Mouse (Mus musculus) cerebellum, postnatal 14 days (tissue): ENCODE data around the gene Glis3.

Experiments used
- DNase-seq, 2 experiments: peaks; one replicate each; pipeline ENCODE4 v3.0.0; 2021; ENCODE audit warnings: mixed read lengths in 2 of 2

The Glis3 gene

GRCm38 (mm10) chr19:28679776-28680391 is at the start of gene Glis3:
TSS of gene Glis3 (minus strand) at chr19:28680077.
- peak; percentile 37 to 43 for DNase-seq

DNA sequence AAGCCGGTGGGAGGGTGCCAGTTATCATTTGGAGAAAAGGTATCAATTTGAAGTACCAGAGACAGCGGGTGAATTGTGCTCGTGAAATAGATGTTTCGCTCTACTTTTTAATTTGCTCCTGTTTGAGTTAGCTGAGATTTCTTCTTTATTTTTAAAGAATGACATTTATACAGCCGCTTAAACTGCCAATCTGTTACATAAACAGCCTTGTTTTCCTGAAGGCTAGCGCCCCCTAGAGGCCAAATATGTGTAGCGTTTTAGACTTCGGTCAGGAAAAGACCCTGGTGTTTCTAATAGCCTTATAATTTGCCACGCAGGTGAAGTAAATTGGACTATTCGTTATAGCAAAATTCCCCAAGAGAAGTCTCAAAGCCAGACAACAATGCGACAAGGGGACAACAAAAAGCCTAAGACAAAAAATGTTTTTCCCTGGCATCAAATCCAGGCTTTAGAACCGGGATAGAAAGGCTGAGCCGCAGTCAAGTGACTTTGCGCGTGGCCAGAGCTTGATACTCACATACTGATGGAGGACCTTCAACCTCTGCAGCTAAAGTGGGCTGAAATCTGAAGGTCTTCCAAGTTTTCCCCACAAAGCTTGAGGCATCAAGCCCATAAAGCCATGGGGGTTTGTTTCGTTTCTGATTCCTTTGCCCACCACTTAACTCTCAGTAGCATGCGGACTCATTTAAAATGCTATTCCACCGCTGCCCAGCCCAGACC is 46.4 kb upstream of the Glis3 start:
- peak; percentile 83 to 84 for DNase-seq

DNA sequence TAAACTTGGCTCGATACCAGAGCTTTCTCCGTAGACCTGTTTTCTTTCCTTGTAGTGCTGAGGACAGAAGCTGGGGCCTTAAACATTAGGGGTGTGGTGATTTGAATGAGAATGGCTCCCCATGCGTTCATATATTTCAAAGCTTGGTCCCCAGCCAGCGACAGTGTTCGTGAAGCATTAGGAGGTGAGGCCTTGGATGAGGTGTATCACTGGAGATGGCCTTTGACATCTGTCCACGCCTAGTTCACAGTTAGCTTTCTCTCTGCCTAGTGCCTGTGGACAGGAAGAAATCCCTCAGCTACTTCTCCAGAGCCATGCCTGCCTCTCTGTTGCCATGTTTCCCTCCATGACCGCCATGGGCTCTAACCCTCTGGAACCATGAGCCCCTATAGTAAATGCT is 44.8 kb upstream of the Glis3 start:
- no peak for DNase-seq

GRCm38 (mm10) chr19:28722626-28723025 is 42.7 kb upstream of the Glis3 start:
- DNase-seq: peak; percentile 48 to 62

- peak; percentile 16 for DNase-seq
These were observed 42.0 kb upstream of the Glis3 start for GRCm38 (mm10) chr19:28721834-28722233.

DNA sequence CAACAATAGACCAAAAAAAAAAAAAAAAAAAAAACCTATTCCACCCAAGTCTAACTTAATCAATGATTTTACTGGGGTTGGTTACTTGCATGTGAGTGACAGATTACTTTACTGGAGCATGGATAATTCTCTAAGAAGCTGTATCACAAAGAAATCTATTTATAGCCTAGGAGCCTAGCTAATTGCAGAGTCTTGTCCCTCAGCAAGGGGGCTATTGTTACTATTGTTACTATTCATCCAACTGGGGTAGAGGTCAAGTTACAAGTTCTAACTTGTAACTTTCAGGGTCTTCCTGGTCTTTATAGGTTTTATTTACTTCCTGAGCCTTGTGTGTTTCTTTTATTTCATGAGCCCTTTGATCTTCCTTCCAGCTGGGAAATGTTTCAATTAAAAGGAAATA is 40.1 kb upstream of the Glis3 start:
- DNase-seq: no peak

- DNase-seq: no peak
These were observed 34.8 kb upstream of the Glis3 start for GRCm38 (mm10) chr19:28714674-28715073.

DNA sequence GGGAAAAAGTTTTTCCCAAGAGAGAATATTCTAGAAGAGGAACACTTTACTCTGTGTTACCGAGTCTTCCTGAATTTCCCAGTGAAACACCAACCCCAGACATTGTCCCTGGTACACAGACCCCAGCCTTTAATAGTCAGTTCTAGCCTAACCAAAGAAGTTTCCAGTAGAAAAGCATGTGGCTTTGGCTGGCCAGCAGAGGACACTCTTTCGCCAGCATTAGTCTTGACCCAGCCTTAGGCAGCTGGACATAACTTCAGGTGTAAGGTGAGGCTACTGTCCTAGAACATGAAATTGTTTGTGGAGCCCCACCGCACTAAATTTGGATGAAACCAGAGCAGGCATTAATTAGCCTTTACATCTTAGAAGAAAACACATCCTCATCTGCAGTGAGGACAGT is 17.8 kb upstream of the Glis3 start:
- no peak for DNase-seq

- no peak for DNase-seq
These were observed 6.5 kb upstream of the Glis3 start for GRCm38 (mm10) chr19:28686398-28686797.

- DNase-seq: no peak
These were observed 5.6 kb upstream of the Glis3 start for GRCm38 (mm10) chr19:28685484-28685883.

DNA sequence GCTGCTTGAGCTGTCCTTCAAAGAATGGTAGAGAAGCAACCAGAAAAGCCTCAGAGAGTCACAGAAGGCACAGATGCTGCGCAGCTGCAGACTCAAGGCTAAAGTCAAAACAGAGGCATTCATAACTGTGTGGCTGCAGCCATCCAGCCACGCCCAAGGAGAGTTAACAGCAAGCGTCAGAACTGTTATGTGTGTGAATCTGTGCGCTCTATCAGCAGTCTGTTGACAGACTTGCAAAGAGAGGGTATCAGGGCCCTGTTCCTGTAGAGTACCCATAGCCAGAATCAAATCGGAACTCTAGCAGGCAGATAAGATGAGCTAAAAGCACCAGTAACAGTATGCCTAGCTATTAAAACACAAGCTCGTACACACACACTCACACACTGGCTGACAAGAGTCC is 4.5 kb upstream of the Glis3 start:
- DNase-seq: no peak

DNA sequence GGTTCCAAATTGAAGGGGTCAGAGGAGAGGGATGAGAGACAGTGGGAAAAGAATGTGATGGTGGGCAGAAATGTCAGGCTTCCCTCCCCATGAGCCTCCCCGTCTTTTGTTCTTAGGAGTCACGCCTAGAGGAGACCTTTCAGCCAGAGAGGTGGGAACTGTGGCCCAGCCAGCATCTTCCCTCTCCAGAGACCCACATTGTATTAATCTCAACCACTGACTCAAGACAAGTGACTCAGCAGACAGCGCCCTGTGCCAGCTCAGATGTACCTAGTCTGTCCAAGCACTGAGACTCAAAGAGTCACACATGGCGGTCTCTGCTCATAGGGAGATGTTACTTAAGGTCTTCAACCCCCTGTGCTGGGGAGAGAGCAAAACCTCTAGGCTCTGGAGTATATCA is 3.5 kb upstream of the Glis3 start:
- no peak for DNase-seq

DNA sequence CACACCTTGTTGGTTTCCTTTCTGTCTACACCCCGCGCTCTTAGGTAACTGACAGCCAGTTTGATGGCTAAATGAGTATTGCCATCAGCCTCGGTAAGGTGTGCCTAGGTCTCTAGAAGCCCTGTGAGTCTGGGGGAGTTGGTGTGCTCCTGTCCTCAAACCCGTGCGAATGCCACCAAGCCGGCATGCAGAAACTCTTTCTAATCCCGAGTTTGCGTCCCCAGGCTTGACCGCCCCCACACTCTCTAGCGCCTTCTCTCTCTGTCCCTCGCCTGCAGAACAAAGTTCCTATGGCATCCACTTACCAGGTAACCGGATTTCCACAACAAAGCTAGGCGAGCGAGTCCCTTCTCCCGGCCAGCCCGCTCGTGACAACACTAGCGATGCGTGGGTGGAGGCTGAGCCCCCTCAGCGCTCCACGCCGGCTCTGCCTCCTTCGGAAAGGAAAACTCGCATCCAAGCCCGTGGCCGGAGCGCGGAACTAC is 544 bp downstream of the Glis3 start:
- no peak for DNase-seq

DNA sequence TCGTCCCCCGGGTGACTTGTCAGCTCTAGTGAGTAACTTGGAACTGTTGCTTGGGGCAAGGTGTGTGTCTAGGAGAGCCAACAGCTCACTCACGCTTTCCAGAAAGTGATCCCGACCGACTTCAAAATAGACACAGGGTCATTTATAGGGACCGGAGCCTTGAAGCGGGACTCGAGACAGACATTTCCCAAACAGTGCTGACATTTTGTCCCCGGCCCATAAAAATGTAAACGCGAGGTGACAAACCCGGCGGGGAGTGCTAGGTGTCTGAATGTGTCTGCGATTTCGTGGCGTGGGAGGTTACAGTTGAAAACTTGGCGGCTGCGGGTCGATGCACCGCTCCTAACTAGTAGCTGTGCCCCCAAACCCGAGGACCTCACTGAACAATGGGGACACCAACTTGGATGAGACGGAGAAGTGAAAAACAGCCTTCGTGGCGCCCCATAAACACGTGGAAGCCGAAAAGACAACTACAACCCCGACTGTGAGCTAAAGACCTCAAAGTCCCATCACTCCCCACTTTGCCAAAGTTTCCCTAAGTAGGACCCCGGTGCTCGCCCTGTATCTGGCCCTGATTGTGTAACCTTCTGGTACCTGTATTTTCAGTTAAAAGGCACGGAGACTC is 1.1 kb downstream of the Glis3 start:
- no peak for DNase-seq

- peak; percentile 10 to 22 for DNase-seq
These were observed 2.0 kb downstream of the Glis3 start for GRCm38 (mm10) chr19:28677728-28678438.

DNA sequence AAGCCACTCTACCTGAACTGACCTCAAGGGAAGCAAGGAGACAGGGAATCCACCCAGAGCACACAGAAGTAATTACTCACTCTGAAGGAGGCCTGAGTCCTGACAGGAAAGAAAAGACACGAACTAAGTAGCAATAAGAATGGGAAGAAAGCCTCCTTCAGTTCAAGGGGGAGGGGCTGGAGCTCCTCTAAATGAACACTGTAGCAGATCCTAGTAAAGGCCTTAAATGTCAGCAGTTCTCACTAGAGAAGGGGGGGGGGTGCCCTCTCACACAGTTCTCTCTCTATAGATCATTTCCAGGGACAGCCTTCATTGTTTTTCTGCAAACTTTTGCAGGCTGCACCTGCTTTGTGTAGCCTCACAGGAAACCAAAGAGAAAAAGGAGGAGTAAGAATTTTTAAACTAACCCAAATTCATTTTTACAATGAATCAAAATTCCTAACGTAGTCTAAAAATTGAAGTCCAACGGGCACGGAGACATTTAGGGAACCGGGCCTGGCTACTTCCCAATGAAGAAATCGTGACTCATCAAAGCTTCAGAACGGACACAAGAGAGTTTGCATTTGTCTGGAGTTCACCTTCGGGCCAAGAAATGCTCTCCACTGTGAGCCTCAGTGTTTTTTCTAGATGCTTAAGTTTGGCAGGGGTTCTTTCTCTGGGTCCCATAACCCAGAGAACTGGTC is 2.7 kb downstream of the Glis3 start:
- DNase-seq: no peak

- DNase-seq: no peak
These were observed 16.1 kb downstream of the Glis3 start for GRCm38 (mm10) chr19:28663781-28664180.

DNA sequence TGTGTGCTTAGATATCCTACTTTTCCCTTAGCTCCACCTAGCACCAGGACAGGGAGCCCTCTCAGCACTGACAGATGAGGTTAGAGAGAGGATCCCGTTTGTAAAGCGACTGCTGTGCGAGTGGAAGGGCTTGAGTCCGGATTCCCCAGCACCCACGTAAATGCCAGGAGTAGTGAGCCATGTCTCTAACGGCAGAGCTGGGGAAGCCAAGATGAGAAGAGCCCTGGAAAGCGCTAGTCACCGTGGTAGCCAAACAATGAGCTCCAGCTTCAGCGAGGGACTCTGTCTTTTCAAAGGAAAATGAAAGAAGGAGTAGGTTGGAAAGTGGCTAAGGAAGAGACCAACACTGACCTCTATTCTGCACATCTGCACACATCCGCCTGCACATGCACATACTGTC is 16.7 kb downstream of the Glis3 start:
- no peak for DNase-seq

- no peak for DNase-seq
These were observed 17.4 kb downstream of the Glis3 start for GRCm38 (mm10) chr19:28662474-28662873.

GRCm38 (mm10) chr19:28660912-28661311 is 19.0 kb downstream of the Glis3 start:
- DNase-seq: no peak

DNA sequence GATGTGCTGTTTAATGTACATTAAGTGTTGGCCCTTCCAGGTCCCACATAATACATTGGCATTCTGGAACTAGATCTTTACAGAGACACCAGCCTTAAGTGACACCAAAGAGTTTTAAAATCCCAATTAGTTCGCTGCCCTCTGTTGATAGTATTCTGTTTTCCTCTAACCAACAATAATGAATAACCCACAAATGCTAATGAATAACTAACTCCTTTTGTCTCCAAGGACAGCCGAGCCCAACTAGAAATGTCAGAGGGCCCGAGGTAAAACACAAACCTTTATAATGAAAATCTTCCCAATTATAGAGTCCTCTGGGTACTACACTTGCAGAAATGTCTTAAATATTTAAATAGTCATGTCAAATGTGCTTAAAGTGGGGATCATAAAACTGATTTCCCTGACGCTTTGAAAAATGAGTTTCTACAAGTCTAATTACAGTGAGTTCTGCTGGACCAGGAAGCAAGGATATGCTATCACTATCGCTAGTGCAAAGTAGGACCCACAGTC is 22.1 kb downstream of the Glis3 start:
- DNase-seq: no peak

DNA sequence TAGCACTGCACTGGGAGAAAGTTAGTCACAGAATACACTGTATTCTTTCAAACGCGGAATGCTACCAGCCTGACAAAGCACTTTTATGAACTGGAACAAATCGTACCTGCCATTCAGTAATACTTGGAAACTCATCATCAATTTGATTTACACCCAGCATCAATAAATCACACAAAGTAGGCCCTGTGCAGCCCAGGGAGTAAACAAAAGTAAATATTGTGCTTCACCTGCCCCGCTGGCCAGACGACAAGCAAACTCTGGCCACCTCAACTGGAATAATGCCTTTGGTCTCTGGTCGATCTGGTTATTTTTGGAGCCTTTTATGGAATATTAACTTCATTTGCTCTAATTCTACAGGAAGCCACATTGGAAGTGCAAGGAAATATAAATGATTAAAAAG is 23.0 kb downstream of the Glis3 start:
- DNase-seq: no peak

DNA sequence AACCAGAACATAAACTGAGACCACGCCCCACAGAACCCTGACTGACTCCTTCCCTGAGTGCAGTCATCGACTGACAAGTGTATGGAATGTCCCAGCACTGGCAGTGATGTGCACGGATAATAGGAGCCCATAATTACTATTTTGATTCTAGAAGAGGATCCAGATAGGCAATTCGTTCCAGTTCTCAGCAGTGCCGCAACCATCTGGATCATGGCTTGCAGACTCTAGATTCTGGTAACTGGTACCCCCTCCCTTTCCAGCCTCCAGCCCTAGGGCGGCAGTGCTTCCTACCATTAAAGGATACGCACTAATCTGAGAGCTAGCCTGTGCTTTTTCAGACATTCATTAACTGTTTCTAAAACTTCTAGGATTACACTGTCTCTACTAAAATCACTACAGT is 24.7 kb downstream of the Glis3 start:
- DNase-seq: no peak
